Mouse (Mus musculus) liver, adult 2 months (tissue): Measurements from ENCODE around the gene Tex44. TPM values are rescaled to one million over a fixed set of nuclear protein-coding genes. Genes with fewer than 3 reads are reported as not detected.

Source experiments
- DNase-seq: peaks from one replicate; pipeline ENCODE4 v3.0.0-alpha.2; 2011; ENCODE audit warnings: low read depth, low spot score; ENCODE audit errors: extremely low read depth
- H3K27ac ChIP-seq: fragments of 200-500 bp; replicated peaks from 2 replicates; pipeline ENCODE4 v1.5.1; 2012; ENCODE audit warnings: low read depth, mild to moderate bottlenecking, control low read depth, inconsistent platforms, low read length; ENCODE audit not compliant: insufficient read depth
- H3K27me3 ChIP-seq: fragments of 200-500 bp; 2 replicates; pipeline ENCODE4 v1.6.1; 2012; ENCODE audit warnings: mild to moderate bottlenecking, moderate library complexity, low read length, inconsistent platforms; ENCODE audit not compliant: control insufficient read depth, insufficient read depth
- H3K36me3 ChIP-seq: fragments of 200-500 bp; 2 replicates; pipeline ENCODE4 v1.6.1; 2012; ENCODE audit warnings: low read length, inconsistent platforms; ENCODE audit not compliant: control insufficient read depth, insufficient read depth
- H3K4me1 ChIP-seq: fragments of 200-500 bp; 2 replicates; pipeline ENCODE4 v1.6.1; 2011; ENCODE audit warnings: low read length; ENCODE audit not compliant: control insufficient read depth, insufficient read depth
- H3K4me3 ChIP-seq: fragments of 200-500 bp; 2 replicates; pipeline ENCODE4 v1.5.1; 2011; ENCODE audit warnings: low read depth, mild to moderate bottlenecking, control low read depth, low read length, moderate library complexity; ENCODE audit not compliant: insufficient read depth
- H3K79me2 ChIP-seq: fragments of 200-500 bp; 2 replicates; pipeline ENCODE4 v1.6.1; 2012; ENCODE audit warnings: inconsistent platforms, mild to moderate bottlenecking, low read length, moderate library complexity; ENCODE audit not compliant: control insufficient read depth, insufficient read depth
- H3K9ac ChIP-seq: fragments of 200-500 bp; 2 replicates; pipeline ENCODE4 v1.6.1; 2012; ENCODE audit warnings: low read depth, mild to moderate bottlenecking, control low read depth, inconsistent platforms, low read length
- CTCF ChIP-seq: fragments of 200-500 bp; IDR thresholded peaks from 2 replicates; pipeline ENCODE4 v1.5.1; 2011; ENCODE audit warnings: low read depth, low read length, control low read depth
- POLR2A ChIP-seq: fragments of 200-500 bp; IDR thresholded peaks from 2 replicates; pipeline ENCODE4 v1.6.1; 2011; ENCODE audit warnings: low read length, control low read depth; ENCODE audit not compliant: insufficient read depth; ENCODE audit errors: extremely low read depth
- WGBS: fragments of 180-500 bp; shearing (Covaris S2); methylation state at CpG from one replicate; pipeline ENCODE4 v1.1.7; 2018; 5-methylcytosine and 5-hydroxymethylcytosine counted together
- polyA plus RNA-seq: library from polyadenylated mRNA; depleted of rRNA; stranded (reverse); fragments of >200 nt; gene quantifications from 2 replicates; pipeline ENCODE4 v1.2.3, GENCODE M21; 2012
- total RNA-seq: library from RNA; depleted of rRNA; stranded (reverse); fragments of >200 nt; gene quantifications from 2 replicates; pipeline ENCODE4 v1.2.3, GENCODE M21; 2014

The Tex44 gene
- total and polyA plus RNA-seq, 2 experiments, result not detected

- DNase-seq, result no peak
- no peaks in the 10 kb centered on the region for H3K27me3 ChIP-seq
- 61% methylated on average over 8 of the region's 8 CpGs for WGBS
- no peak overlapping the region for H3K27ac ChIP-seq
- TF ChIP-seq CTCF (no peak), POLR2A (no peak)
- no peak overlapping the region for H3K9ac ChIP-seq
- no peak overlapping the region for H3K4me3 ChIP-seq
- peaks cover 13% of the 10 kb centered on the region for H3K4me1 ChIP-seq
- no peaks in the 10 kb centered on the region for H3K79me2 ChIP-seq
- H3K36me3 ChIP-seq, result no peaks in the 10 kb centered on the region
Measured at GRCm38 (mm10) chr1:86439487-86440170, 13.5 kb downstream of the Tex44 start.

- Histone ChIP-seq H3K79me2 (no peaks in the 10 kb centered on the region), H3K36me3 (no peaks in the 10 kb centered on the region), H3K27me3 (no peaks in the 10 kb centered on the region), H3K9ac (0 out of 2 replicates have a peak overlapping the region, but pooled peaks have one; percentile 24), H3K27ac (peak overlapping the region; percentile 96; the same call in 1 of the 2 replicates), H3K4me1 (peaks cover 8% of the 10 kb centered on the region; the same call in 1 of the 2 replicates), H3K4me3 (peak overlapping the region; percentile 21; the same call in 1 of the 2 replicates)
- DNase-seq, result peak; percentile 68
- TF ChIP-seq CTCF (peak; percentile 89), POLR2A (no peak)
- WGBS, result 13% methylated on average over 18 of the region's 18 CpGs
Measured at GRCm38 (mm10) chr1:86440171-86440886, 14.2 kb downstream of the Tex44 start.

GRCm38 (mm10) chr1:86440887-86441723 is 15.0 kb downstream of the Tex44 start:
- no peak for DNase-seq
- WGBS, result under 1% methylated on average over 24 of the region's 29 CpGs
- Histone ChIP-seq H3K36me3 (no peaks in the 10 kb centered on the region), H3K27ac (peak overlapping the region; percentile 96), H3K79me2 (no peaks in the 10 kb centered on the region), H3K9ac (peak overlapping the region; percentile 92), H3K4me1 (peaks cover 8% of the 10 kb centered on the region; the same call in 1 of the 2 replicates), H3K4me3 (peak overlapping the region; percentile 30), H3K27me3 (no peaks in the 10 kb centered on the region)
- TF ChIP-seq POLR2A, result no peak
- TF ChIP-seq CTCF, result no peak

GRCm38 (mm10) chr1:86441724-86441979 is 15.5 kb downstream of the Tex44 start:
- Histone ChIP-seq H3K36me3 (no peaks in the 10 kb centered on the region), H3K4me3 (peak overlapping the region; percentile 78), H3K27me3 (no peaks in the 10 kb centered on the region), H3K79me2 (no peaks in the 10 kb centered on the region), H3K4me1 (peaks cover 8% of the 10 kb centered on the region; the same call in 1 of the 2 replicates), H3K27ac (peak overlapping the region; percentile 96), H3K9ac (peak overlapping the region; percentile 92)
- DNase-seq, result no peak
- TF ChIP-seq CTCF (no peak), POLR2A (no peak)
- WGBS, result 0% methylated on average over 5 of the region's 5 CpGs

- H3K27me3 ChIP-seq, result no peaks in the 10 kb centered on the region
- under 1% methylated on average over 81 of the region's 81 CpGs for WGBS
- H3K9ac ChIP-seq, result peak overlapping the region; percentile 92
- peak overlapping the region; percentile 78 for H3K4me3 ChIP-seq
- peak; percentile 36 for DNase-seq
- H3K27ac ChIP-seq, result peak overlapping the region; percentile 96
- H3K79me2 ChIP-seq, result no peaks in the 10 kb centered on the region
- H3K36me3 ChIP-seq, result no peaks in the 10 kb centered on the region
- peaks cover 8% of the 10 kb centered on the region; the same call in 1 of the 2 replicates for H3K4me1 ChIP-seq
- TF ChIP-seq CTCF, result no peak
- TF ChIP-seq POLR2A, result 0 out of 2 replicates have a peak, but pooled peaks have one; percentile 16
Measured at GRCm38 (mm10) chr1:86441980-86442831, 16.1 kb downstream of the Tex44 start.
